Mouse (Mus musculus): Measurements from ENCODE around the gene Snrpa1. TPM values are rescaled to one million over a fixed set of nuclear protein-coding genes. Genes with fewer than 3 reads are reported as not detected.

Snrpa1 gene
- total RNA-seq, 2 experiments from 2014 or later: 30.8 to 38.2 TPM

- DNase-seq: peak; percentile 96 to 97
These were observed 20.8 kb downstream of the Snrpa1 start, which contains the start of gene Selenos for GRCm38 (mm10) chr7:66079364-66080230. Selenos (plus strand) TSS chr7:66079649.

- DNase-seq: no peak
These were observed 21.4 kb downstream of the Snrpa1 start for GRCm38 (mm10) chr7:66080231-66080613.

GRCm38 (mm10) chr7:66083757-66084156 is 25.0 kb downstream of the Snrpa1 start:
- no peak for DNase-seq

DNA sequence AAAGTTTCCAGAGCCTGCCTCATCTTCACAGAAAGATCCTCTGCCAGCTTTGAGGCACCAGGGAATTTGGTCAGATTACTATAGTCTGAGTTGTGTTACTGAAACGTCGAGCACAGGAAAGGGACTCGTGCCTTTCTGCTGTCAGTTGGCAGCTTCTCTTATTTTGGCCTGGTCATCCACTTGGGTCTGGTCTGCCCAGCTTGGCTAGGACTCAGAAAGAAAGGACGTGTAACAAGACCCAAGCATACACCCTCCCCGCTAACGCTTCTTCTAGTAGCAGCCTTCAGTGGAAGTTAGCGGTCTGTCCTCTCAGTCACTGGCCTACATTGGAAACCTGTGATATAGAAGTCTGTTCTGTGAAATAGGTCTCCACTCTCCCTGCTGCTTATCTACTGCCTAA is 25.7 kb downstream of the Snrpa1 start:
- DNase-seq: no peak

DNA sequence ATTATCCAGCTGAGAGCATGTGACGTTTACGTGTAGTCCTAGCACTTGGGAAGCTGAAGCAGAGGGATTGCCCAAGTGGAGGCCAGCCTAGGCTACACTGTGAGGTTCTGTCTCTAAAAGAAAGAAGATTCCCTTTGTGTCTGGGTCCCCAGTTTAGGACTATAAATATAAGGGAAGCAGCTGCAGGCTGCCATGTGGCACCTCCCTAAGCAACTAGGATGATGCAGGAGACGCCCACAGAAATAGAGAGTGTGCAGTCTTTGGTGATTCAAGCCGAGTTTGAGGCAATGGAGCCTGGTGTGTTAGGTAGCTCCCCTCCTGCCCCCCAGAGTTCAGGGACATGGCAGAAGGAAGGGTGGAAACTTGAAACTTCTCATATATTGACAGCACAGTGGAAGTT is 28.8 kb downstream of the Snrpa1 start:
- DNase-seq: no peak

- DNase-seq: no peak
These were observed 29.3 kb downstream of the Snrpa1 start for GRCm38 (mm10) chr7:66088077-66088476.

GRCm38 (mm10) chr7:66090676-66091190 is 31.9 kb downstream of the Snrpa1 start:
- DNase-seq: no peak

DNA sequence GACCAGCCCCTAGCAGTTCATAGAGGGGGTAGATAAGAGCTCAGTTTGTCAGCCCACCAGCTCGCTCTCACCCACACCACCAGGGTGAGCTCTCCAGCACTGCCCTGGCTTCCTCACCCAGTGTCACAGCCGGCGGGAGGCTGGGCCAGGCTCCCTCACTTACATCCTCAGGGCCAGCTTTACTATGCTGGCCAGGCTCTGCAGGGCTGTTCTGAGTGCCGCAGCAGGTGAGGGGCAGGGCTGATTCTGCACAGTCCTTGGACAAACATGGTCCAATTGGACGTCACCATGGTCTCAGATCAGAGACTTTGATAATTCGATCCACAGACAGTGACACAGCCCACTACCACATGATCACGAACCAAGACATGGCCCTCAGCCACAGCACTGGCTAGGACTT is 32.8 kb downstream of the Snrpa1 start:
- DNase-seq: no peak

DNA sequence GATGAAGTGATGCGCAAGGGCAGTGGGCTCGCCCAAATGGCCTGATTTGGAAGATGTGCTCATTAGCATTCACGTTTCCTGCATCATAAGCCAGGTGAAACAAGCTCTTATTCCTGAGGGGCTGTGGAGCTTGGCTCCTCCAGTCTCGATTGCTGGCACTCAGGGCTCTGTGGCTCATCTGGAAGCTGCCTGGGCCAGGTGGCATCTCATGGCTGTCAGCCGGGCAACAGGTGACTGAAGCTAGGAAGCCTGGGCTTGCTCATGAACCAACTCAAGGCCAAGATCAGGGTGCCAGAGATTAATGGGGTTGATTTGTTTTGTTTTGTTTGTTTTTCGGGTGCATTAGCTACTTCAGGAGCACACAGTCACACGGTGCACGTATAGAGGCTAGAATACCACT is 33.9 kb downstream of the Snrpa1 start:
- DNase-seq: no peak

DNA sequence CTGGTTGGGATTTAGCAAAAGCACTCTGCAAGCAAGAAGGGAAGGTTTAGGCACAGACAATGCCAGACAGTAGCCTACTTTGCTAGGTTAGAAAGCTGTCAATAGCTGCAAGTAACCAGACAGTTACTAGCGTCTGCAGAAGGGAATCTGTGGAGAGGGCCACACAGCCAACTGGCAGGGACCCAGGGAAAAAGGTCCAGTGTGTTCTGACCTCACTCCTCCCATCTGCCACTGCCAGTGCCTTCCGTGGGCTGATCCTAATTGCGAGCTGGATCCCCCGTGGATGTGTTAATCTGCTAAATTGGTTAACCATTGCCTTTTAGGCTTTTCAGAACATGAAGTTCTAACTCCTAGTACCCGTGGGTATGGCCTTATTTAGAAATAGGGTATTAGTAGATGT is 35.3 kb downstream of the Snrpa1 start:
- DNase-seq: peak; percentile 30 to 44

DNA sequence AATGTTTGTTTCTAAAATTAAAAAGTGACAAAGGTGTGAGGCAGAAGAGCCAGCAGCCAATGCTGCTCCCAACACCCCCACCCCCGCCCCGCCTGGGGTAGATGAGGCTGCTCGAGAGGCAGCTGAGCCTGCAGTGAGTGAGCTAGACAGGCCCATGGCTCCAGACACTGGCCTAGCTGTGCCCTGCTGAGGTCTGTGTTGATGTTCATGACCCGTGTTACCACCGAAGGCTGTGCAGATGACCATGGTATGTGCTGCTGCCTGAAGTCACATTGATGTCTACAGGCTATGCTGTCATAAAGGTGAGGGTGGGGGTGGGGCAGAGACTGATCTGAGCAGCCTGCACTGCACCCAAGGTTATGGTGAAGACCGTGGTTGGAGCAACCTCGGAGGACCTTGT is 40.0 kb downstream of the Snrpa1 start:
- no peak for DNase-seq

- peak in 1 of 2 experiments; percentile 54 for DNase-seq
These were observed 43.1 kb downstream of the Snrpa1 start for GRCm38 (mm10) chr7:66101866-66102265.

- no peak for DNase-seq
These were observed 45.7 kb downstream of the Snrpa1 start for GRCm38 (mm10) chr7:66104531-66104930.

GRCm38 (mm10) chr7:66105771-66106170 is 47.0 kb downstream of the Snrpa1 start:
- DNase-seq: no peak

- DNase-seq: peak in 1 of 2 experiments; percentile 8
These were observed 47.8 kb downstream of the Snrpa1 start for GRCm38 (mm10) chr7:66106581-66107056.

DNA sequence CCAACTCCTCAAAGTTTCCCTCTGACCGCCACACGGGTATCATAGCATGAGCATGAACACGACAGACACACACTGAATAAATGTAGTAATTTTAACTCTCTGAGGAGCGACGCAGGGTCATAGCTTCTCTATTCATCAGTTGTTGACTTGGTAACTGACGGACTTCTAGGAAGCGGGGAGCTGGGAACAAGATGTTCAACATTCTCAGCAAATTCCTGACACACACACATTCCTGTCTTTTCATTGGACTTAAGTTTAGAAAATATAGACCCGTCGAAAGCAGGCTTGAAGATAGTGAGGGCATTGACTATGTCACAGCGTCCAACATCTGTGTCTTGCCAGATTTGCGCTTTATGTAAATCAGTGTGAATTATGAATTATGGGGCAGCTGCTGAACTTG is 48.4 kb downstream of the Snrpa1 start:
- DNase-seq: no peak

DNA sequence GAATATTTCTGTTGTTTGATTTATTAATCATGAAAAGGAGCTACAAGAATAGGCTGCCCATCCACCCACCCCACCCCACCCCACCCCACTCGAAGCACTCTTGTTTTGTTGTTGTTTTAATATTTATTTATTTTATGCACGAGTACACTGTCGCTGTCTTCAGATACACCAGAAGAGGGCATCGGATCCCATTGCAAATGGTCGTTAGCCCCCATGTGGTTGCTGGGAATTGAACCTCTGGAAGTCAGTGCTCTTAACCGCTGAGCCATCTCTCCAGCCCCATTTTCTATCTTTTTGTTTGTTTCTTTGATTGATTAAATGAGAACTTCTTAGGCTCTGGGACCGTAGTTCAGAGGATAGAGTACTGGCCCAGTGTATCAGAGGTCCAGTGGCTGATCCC is 49.1 kb downstream of the Snrpa1 start:
- peak; percentile 27 to 48 for DNase-seq

- peak; percentile 92 to 94 for DNase-seq
These were observed 50.4 kb downstream of the Snrpa1 start, which contains the start of gene Chsy1 for GRCm38 (mm10) chr7:66108961-66109854. Chsy1 (plus strand) TSS chr7:66109515.

- DNase-seq: peak; percentile 42 to 63
These were observed 51.2 kb downstream of the Snrpa1 start for GRCm38 (mm10) chr7:66109855-66110635.

GRCm38 (mm10) chr7:66110636-66111112 is 51.9 kb downstream of the Snrpa1 start:
- DNase-seq: no peak

DNA sequence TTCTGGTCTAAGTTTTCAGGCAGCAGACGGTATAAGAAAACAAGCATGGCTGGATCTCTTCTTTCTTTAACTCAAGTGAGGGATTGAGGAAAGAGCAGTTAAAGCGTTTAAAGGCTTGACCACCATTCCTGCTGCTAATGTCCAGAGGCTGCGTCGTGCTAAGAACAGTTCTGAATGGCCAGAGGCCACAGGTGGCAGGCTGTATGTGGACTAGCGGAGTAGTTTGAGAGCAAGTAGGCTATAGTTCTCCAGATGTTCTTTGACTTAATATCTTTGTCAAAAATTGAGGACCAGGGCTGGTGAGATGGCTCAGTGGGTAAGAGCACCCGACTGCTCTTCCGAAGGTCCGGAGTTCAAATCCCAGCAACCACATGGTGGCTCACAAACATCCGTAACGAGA is 52.4 kb downstream of the Snrpa1 start:
- DNase-seq: no peak
